Mouse (Mus musculus): Measurements from ENCODE around the gene Defb35. TPM values are rescaled to one million over a fixed set of nuclear protein-coding genes. Genes with fewer than 3 reads are reported as not detected.

Gene Defb35
- polyA plus RNA-seq, 1 experiment = not detected

- Histone ChIP-seq H3K4me3 (ENCODE audit: control insufficient read depth, low read depth, low read length) (no peak overlapping the region), H3K4me1 (ENCODE audit: control insufficient read depth, insufficient read depth, low read length) (no peaks in the 10 kb centered on the region), H3K27me3 (ENCODE audit: control insufficient read depth, insufficient read depth, low read length) (no peaks in the 10 kb centered on the region), H3K27ac (ENCODE audit: control insufficient read depth, insufficient read depth, low read depth, low read length) (no peak overlapping the region), H3K36me3 (ENCODE audit: control insufficient read depth, insufficient read depth, low read length) (no peaks in the 10 kb centered on the region)
- TF ChIP-seq POLR2A (IDR thresholded peaks at IDR 0.05; ENCODE audit: control insufficient read depth, low read depth, low read length) (no peak), CTCF (IDR thresholded peaks at IDR 0.05; ENCODE audit: control insufficient read depth, insufficient read depth, insufficient replicate concordance, low read depth, low read length) (no peak)
These were observed 9.3 kb downstream of the Defb35 start for GRCm38 (mm10) chr8:21947311-21948017.

GRCm38 (mm10) chr8:21955321-21955720, 17.2 kb downstream of the Defb35 start:
- no peaks in the 10 kb centered on the region for H3K4me1 ChIP-seq (ENCODE audit: control insufficient read depth, insufficient read depth, low read length)
- H3K27me3 ChIP-seq (ENCODE audit: control insufficient read depth, insufficient read depth, low read length) = no peaks in the 10 kb centered on the region
- TF ChIP-seq CTCF (IDR thresholded peaks at IDR 0.05; ENCODE audit: control insufficient read depth, insufficient read depth, insufficient replicate concordance, low read depth, low read length) (peak; percentile 27; the same call in 1 of the 2 replicates), POLR2A (IDR thresholded peaks at IDR 0.05; ENCODE audit: control insufficient read depth, low read depth, low read length) (no peak)
- H3K4me3 ChIP-seq (ENCODE audit: control insufficient read depth, low read depth, low read length) = no peak overlapping the region
- H3K36me3 ChIP-seq (ENCODE audit: control insufficient read depth, insufficient read depth, low read length) = no peaks in the 10 kb centered on the region
- no peak overlapping the region for H3K27ac ChIP-seq (ENCODE audit: control insufficient read depth, insufficient read depth, low read depth, low read length)

- H3K27ac ChIP-seq (ENCODE audit: control insufficient read depth, insufficient read depth, low read depth, low read length) = no peak overlapping the region
- no peaks in the 10 kb centered on the region for H3K4me1 ChIP-seq (ENCODE audit: control insufficient read depth, insufficient read depth, low read length)
- no peaks in the 10 kb centered on the region for H3K36me3 ChIP-seq (ENCODE audit: control insufficient read depth, insufficient read depth, low read length)
- H3K4me3 ChIP-seq (ENCODE audit: control insufficient read depth, low read depth, low read length) = no peak overlapping the region
- H3K27me3 ChIP-seq (ENCODE audit: control insufficient read depth, insufficient read depth, low read length) = no peaks in the 10 kb centered on the region
- TF ChIP-seq CTCF (IDR thresholded peaks at IDR 0.05; ENCODE audit: control insufficient read depth, insufficient read depth, insufficient replicate concordance, low read depth, low read length) = no peak
- no peak for TF ChIP-seq POLR2A (IDR thresholded peaks at IDR 0.05; ENCODE audit: control insufficient read depth, low read depth, low read length)
These were observed 18.2 kb downstream of the Defb35 start for GRCm38 (mm10) chr8:21956336-21956735.

- TF ChIP-seq CTCF (IDR thresholded peaks at IDR 0.05; ENCODE audit: control insufficient read depth, insufficient read depth, insufficient replicate concordance, low read depth, low read length) = no peak
- TF ChIP-seq POLR2A (IDR thresholded peaks at IDR 0.05; ENCODE audit: control insufficient read depth, low read depth, low read length) = no peak
- H3K4me3 ChIP-seq (ENCODE audit: control insufficient read depth, low read depth, low read length) = no peak within 1 kb of the TSS
- H3K27me3 ChIP-seq (ENCODE audit: control insufficient read depth, insufficient read depth, low read length) = no peaks in the 10 kb centered on the region
- H3K4me1 ChIP-seq (ENCODE audit: control insufficient read depth, insufficient read depth, low read length) = no peaks in the 10 kb centered on the region
- no peaks in the 10 kb centered on the region for H3K36me3 ChIP-seq (ENCODE audit: control insufficient read depth, insufficient read depth, low read length)
- H3K27ac ChIP-seq (ENCODE audit: control insufficient read depth, insufficient read depth, low read depth, low read length) = no peak within 1 kb of the TSS
These were observed 20.3 kb downstream of the Defb35 start, which contains the start of gene Fam90a1a for GRCm38 (mm10) chr8:21958414-21958813. TSS of gene Fam90a1a (plus strand) at chr8:21958714.

- Histone ChIP-seq H3K36me3 (ENCODE audit: control insufficient read depth, insufficient read depth, low read length) (no peaks in the 10 kb centered on the region), H3K4me1 (ENCODE audit: control insufficient read depth, insufficient read depth, low read length) (no peaks in the 10 kb centered on the region), H3K4me3 (ENCODE audit: control insufficient read depth, low read depth, low read length) (no peak overlapping the region), H3K27me3 (ENCODE audit: control insufficient read depth, insufficient read depth, low read length) (no peaks in the 10 kb centered on the region), H3K27ac (ENCODE audit: control insufficient read depth, insufficient read depth, low read depth, low read length) (no peak overlapping the region)
- TF ChIP-seq CTCF (IDR thresholded peaks at IDR 0.05; ENCODE audit: control insufficient read depth, insufficient read depth, insufficient replicate concordance, low read depth, low read length) (no peak), POLR2A (IDR thresholded peaks at IDR 0.05; ENCODE audit: control insufficient read depth, low read depth, low read length) (no peak)
These were observed 28.5 kb downstream of the Defb35 start for GRCm38 (mm10) chr8:21966646-21967045.

GRCm38 (mm10) chr8:21969475-21969874, 31.3 kb downstream of the Defb35 start, which contains the start of gene Ccdc70:
TSS of gene Ccdc70 (plus strand) at chr8:21969775.
- TF ChIP-seq POLR2A (IDR thresholded peaks at IDR 0.05; ENCODE audit: control insufficient read depth, low read depth, low read length) = no peak
- no peak for TF ChIP-seq CTCF (IDR thresholded peaks at IDR 0.05; ENCODE audit: control insufficient read depth, insufficient read depth, insufficient replicate concordance, low read depth, low read length)
- no peak within 1 kb of the TSS for H3K27ac ChIP-seq (ENCODE audit: control insufficient read depth, insufficient read depth, low read depth, low read length)

GRCm38 (mm10) chr8:21978193-21978592, 40.0 kb downstream of the Defb35 start:
- Histone ChIP-seq H3K4me3 (ENCODE audit: control insufficient read depth, low read depth, low read length) (no peak overlapping the region), H3K36me3 (ENCODE audit: control insufficient read depth, insufficient read depth, low read length) (no peaks in the 10 kb centered on the region), H3K4me1 (ENCODE audit: control insufficient read depth, insufficient read depth, low read length) (no peaks in the 10 kb centered on the region), H3K27me3 (ENCODE audit: control insufficient read depth, insufficient read depth, low read length) (no peaks in the 10 kb centered on the region), H3K27ac (ENCODE audit: control insufficient read depth, insufficient read depth, low read depth, low read length) (no peak overlapping the region)
- no peak for TF ChIP-seq POLR2A (IDR thresholded peaks at IDR 0.05; ENCODE audit: control insufficient read depth, low read depth, low read length)
- TF ChIP-seq CTCF (IDR thresholded peaks at IDR 0.05; ENCODE audit: control insufficient read depth, insufficient read depth, insufficient replicate concordance, low read depth, low read length) = no peak

More at GRCm38 (mm10) chr8:21969475-21969874, 31.3 kb downstream of the Defb35 start, which contains the start of gene Ccdc70:
- H3K4me1 ChIP-seq (ENCODE audit: control insufficient read depth, insufficient read depth, low read length) = no peaks in the 10 kb centered on the region
- no peaks in the 10 kb centered on the region for H3K27me3 ChIP-seq (ENCODE audit: control insufficient read depth, insufficient read depth, low read length)
- peak within 1 kb of the TSS; percentile 89 for H3K4me3 ChIP-seq (ENCODE audit: control insufficient read depth, low read depth, low read length)
- no peaks in the 10 kb centered on the region for H3K36me3 ChIP-seq (ENCODE audit: control insufficient read depth, insufficient read depth, low read length)

All from testis, adult 2 months (tissue).